Mouse (Mus musculus) olfactory bulb, adult 2 months (tissue): ENCODE measurements at regions not wholly inside any gene's neighbourhood (a gene's known extent, or its start where the extent isn't known, plus 50 kb on each side); places are given as distances from the start of the nearest gene placed in this dataset.

Experiments used
- CTCF ChIP-seq: fragments of 200-500 bp; IDR thresholded peaks from 2 replicates; pipeline ENCODE4 v1.5.1; 2012; ENCODE audit warnings: low read depth, mild to moderate bottlenecking, low read length, moderate library complexity; ENCODE audit not compliant: insufficient read depth
- POLR2A ChIP-seq: fragments of 200-500 bp; IDR thresholded peaks from 2 replicates; pipeline ENCODE4 v1.6.1; 2012; ENCODE audit warnings: mild to moderate bottlenecking, low read depth, low read length, moderate library complexity; ENCODE audit not compliant: insufficient read depth

DNA sequence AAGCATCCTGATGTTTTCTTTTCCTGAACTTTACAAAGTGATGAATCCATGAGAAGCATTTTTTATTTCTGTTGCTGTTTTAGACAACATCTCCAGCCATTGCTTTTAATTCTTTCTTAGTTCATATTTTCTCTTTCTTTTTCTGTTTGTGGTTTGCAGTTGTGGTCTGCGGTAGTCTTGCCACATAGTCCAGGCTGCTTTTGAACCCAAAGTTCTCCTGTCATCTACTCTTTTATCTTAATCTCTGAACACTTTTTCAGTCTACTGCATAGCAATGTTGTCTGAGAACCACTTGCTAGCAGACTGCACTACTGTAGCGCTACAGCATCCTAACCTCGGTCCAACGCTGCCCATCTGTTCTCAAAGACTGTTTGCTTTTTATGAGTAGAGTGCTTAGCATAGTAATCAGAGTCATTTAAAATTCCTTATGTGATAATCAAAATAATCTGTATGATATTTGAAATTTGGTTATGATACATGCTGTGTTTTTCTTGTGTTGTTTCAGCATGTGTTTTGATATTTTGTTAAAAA lies 177.0 kb downstream of the Plppr4 start:
- TF ChIP-seq POLR2A, result no peak
- no peak for TF ChIP-seq CTCF
